Mouse (Mus musculus) ES-E14 (cell line): ENCODE results near the gene Acvr1. TPM values are rescaled to one million over a fixed set of nuclear protein-coding genes. Genes with fewer than 3 reads are reported as not detected.

Experiments used
- DNase-seq: peaks from one replicate; pipeline ENCODE4 v3.0.0-alpha.2; 2013; ENCODE audit warnings: low read depth, low spot score
- H3K27ac ChIP-seq: 2 replicates; pipeline ENCODE4 v1.5.1; 2012; ENCODE audit warnings: low read depth, mild to moderate bottlenecking, low read length, moderate library complexity, mixed read lengths; ENCODE audit not compliant: poor library complexity, insufficient read depth, severe bottlenecking
- H3K36me3 ChIP-seq: 2 replicates; pipeline ENCODE4 v1.6.1; 2012; ENCODE audit warnings: mild to moderate bottlenecking, low read length, moderate library complexity, mixed read lengths; ENCODE audit not compliant: control insufficient read depth, poor library complexity, insufficient read depth, severe bottlenecking
- H3K4me1 ChIP-seq, 2 experiments: fragments of 150-350 bp in 1 of 2; sonication (generic) in 1 of 2; 2 replicates each; pipeline ENCODE4 v1.6.1; 2012; ENCODE audit warnings: low read length in 2 of 2, mild to moderate bottlenecking in 1 of 2, mixed read lengths in 1 of 2; ENCODE audit not compliant: control insufficient read depth in 2 of 2, insufficient read depth in 2 of 2, poor library complexity in 1 of 2
- H3K4me3 ChIP-seq, 2 experiments: fragments of 150-350 bp in 1 of 2; sonication (generic) in 1 of 2; 2 replicates each; pipeline ENCODE4 v1.5.1; 2012; ENCODE audit warnings: low read length in 2 of 2, low read depth in 1 of 2, mild to moderate bottlenecking in 1 of 2, mixed read lengths in 1 of 2; ENCODE audit not compliant: insufficient read depth in 1 of 2, poor library complexity in 1 of 2, severe bottlenecking in 1 of 2
- H3K9ac ChIP-seq: 2 replicates; pipeline ENCODE4 v1.6.1; 2012; ENCODE audit warnings: low read depth, mild to moderate bottlenecking, low read length, mixed read lengths; ENCODE audit not compliant: poor library complexity, insufficient read depth, severe bottlenecking
- H3K9me3 ChIP-seq: fragments of 150-350 bp; sonication (generic); 2 replicates; pipeline ENCODE4 v1.6.1; 2012; ENCODE audit warnings: low read depth, mild to moderate bottlenecking, low read length; ENCODE audit not compliant: control insufficient read depth, insufficient read depth
- CHD2 ChIP-seq: IDR thresholded peaks from 2 replicates; pipeline ENCODE4 v1.6.1; 2014; ENCODE audit warnings: mild to moderate bottlenecking, low read depth, low read length, inconsistent platforms
- HCFC1 ChIP-seq: IDR thresholded peaks from 2 replicates; pipeline ENCODE4 v1.6.1; 2012; ENCODE audit warnings: low read length, inconsistent platforms, borderline replicate concordance; ENCODE audit not compliant: insufficient read depth
- MAFK ChIP-seq: IDR thresholded peaks from 2 replicates; pipeline ENCODE4 v1.6.1; 2014; ENCODE audit warnings: mild to moderate bottlenecking, low read depth, low read length, inconsistent platforms; ENCODE audit not compliant: insufficient read depth
- ZC3H11A ChIP-seq: IDR thresholded peaks from 2 replicates; pipeline ENCODE4 v1.6.1; 2012; ENCODE audit warnings: low read depth, mild to moderate bottlenecking, inconsistent platforms, low read length, borderline replicate concordance
- ZNF384 ChIP-seq: IDR thresholded peaks from 2 replicates; pipeline ENCODE4 v1.6.1; 2012; ENCODE audit warnings: low read depth, low read length, inconsistent platforms
- in situ Hi-C, 2 experiments: fragments of 600-800 bp; cut with MboI; formaldehyde crosslinking; loops; one replicate each; pipeline ENCODE4 v1.15.1; 2025; ENCODE audit warnings: low sequenced_read_pairs in 2 of 2, inconsistent platforms in 1 of 2; ENCODE audit not compliant: unreplicated experiment in 2 of 2
- total RNA-seq: library from RNA; depleted of rRNA; stranded (reverse); fragments of 300-350 nt; gene quantifications from 2 replicates; pipeline ENCODE4 v1.2.3, GENCODE M21; 2012

The Acvr1 gene
- total RNA-seq, 1 experiment, result 6.6 TPM

DNA sequence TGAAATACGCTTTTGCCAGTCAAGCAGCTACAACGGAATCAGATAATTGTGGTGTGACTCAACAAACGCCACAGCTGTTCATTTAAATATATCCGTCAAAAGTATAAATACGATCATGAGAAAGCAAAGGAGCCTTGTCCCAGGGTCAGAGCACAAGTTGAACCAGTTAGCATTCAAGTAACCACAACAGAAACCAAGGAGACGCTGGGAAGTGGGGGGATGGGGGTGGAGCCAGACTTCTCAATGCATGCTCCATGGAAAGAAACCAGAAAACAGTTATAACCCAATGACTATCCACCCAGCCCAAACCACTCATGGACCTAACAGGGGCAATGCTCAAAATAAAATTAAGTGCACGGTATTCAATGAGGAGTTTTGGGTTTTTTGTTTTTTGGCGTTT lies 56.8 kb downstream of the Acvr1 start:
- in situ Hi-C loops, result no loop called here
- TF ChIP-seq MAFK, result no peak
- TF ChIP-seq ZNF384, result no peak
- no peak for TF ChIP-seq ZC3H11A
- no peak for TF ChIP-seq HCFC1
- TF ChIP-seq CHD2, result no peak
- Histone ChIP-seq H3K27ac (no peak overlapping the region), H3K9me3 (no peaks in the 10 kb centered on the region), H3K9ac (no peak overlapping the region), H3K36me3 (no peaks in the 10 kb centered on the region; the same call in 1 of the 2 replicates), H3K4me1 (peaks cover 0 to 3% of the 10 kb centered on the region in 2 experiments; a peak in 1 of 4 replicates), H3K4me3 (no peak overlapping the region)
- DNase-seq, result no peak

DNA sequence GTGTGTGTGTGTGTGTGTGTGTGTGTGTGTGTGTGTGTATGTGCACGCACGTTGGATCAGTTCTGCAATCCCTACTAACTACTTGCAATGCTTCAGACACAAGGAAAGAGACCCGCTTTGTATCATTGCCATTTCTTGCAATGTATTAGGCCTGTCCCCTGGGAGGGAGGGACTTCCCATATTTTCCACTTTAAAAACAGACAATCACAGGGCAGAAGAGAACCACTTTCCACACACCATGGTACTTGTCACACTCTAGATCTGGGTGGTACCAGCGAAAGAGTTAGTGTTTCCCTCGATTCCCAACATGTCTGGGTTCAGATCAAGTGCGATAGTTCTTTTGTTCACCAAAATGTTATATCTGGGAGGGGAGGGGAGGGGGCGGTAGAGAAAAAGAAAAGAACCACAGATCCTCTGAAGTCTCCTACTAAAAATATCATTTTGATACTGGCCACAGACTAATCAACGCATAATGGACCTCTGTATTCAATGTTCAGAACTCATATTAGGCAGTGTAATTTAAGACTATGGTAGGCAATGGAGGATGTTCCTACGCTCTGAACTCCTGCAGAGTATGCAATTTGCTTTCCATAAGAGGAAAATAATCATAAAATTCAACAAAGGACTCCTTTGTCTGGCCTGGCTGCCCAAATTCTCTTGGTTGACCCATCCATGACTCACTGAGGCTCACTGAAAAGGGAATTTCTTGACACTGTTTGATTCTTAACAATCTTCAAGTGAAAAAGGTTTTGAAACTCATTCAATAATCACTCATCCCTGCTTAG lies 61.5 kb downstream of the Acvr1 start:
- no peaks in the 10 kb centered on the region for H3K4me1 ChIP-seq
- no peak overlapping the region for H3K9ac ChIP-seq
- H3K27ac ChIP-seq, result no peak overlapping the region
- H3K36me3 ChIP-seq, result no peaks in the 10 kb centered on the region
- no peak for DNase-seq
- no peak overlapping the region for H3K4me3 ChIP-seq
- no peaks in the 10 kb centered on the region for H3K9me3 ChIP-seq
- TF ChIP-seq HCFC1 (no peak), ZC3H11A (no peak), CHD2 (no peak), ZNF384 (no peak), MAFK (no peak)
- in situ Hi-C loops, result no loop called here

DNA sequence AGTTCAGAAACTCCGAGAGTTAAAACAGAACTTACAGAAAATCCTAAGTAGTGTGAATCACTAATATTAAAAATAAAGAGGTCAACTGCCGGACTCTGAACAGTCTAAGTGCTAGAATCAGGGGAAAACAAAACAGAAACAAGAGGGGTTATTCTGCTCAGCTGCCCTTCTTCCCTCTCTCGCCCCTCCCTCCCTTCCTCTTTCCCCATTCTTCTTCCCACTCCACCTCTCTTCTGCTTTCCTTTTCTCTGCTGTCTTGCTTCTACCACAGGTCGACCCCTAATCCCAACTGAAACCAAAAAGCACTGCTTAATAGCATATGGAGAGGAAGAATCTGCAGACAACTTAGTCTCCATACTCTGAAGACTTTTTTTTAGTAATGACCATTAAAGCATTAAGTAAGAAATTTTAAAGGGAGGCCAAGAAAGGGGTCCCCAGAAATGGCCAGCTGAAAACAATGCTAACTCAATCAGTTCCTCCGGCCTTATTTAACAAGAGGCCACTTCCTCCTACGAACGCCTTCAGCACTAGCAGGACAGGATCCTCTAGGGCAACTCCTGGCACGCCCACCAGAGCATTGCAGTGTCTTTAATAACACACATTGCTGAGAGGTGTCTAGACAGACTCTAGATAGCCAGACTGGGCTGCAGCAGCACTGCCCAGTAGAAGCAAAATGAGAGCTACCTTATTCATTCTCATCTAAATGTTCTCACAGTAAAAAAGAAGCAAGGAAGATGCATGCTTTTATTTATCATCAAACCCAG lies 70.1 kb downstream of the Acvr1 start:
- in situ Hi-C loops, result no loop called here
- H3K4me3 ChIP-seq, result no peak overlapping the region
- no peaks in the 10 kb centered on the region for H3K4me1 ChIP-seq
- TF ChIP-seq ZNF384 (no peak), CHD2 (no peak), ZC3H11A (no peak), MAFK (no peak), HCFC1 (no peak)
- DNase-seq, result no peak
- H3K9me3 ChIP-seq, result no peaks in the 10 kb centered on the region
- H3K36me3 ChIP-seq, result no peaks in the 10 kb centered on the region
- H3K27ac ChIP-seq, result no peak overlapping the region
- no peak overlapping the region for H3K9ac ChIP-seq

DNA sequence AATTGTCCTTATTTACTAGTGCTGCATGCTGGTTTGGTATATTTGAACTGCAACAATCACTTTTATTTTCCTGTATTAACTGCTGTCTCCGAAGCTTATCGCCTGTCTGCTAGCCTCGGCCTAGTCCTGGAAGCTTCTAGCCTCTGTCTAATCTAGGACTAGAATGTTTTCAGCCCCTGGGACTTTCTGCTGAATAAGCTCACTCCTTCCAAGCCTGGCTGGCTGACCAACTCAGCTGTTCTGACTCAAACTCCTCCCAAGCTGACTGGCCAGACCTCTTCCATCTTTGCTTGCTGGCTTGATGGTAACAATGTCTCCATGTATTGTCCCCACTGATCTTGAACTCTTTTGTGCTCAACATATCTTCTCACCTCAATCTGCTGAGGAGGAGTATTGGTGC lies 71.7 kb downstream of the Acvr1 start:
- Histone ChIP-seq H3K4me1 (no peaks in the 10 kb centered on the region), H3K4me3 (no peak overlapping the region), H3K36me3 (no peaks in the 10 kb centered on the region), H3K9me3 (no peaks in the 10 kb centered on the region), H3K27ac (no peak overlapping the region), H3K9ac (no peak overlapping the region)
- no peak for DNase-seq
- TF ChIP-seq CHD2 (no peak), HCFC1 (no peak), MAFK (no peak), ZC3H11A (no peak), ZNF384 (no peak)
- in situ Hi-C loops, result no loop called here
